Mouse (Mus musculus) cortical plate, adult 2 months (tissue): Measurements from ENCODE around the gene Phc1. TPM values are rescaled to one million over a fixed set of nuclear protein-coding genes. Genes with fewer than 3 reads are reported as not detected.

Experiments used
- H3K27ac ChIP-seq: fragments of 200-500 bp; 2 replicates; pipeline ENCODE4 v1.5.1; 2012; ENCODE audit warnings: low read length, control low read depth, inconsistent platforms; ENCODE audit not compliant: insufficient read depth
- H3K4me1 ChIP-seq: fragments of 200-500 bp; 2 replicates; pipeline ENCODE4 v1.6.1; 2011; ENCODE audit warnings: low read length; ENCODE audit not compliant: control insufficient read depth, insufficient read depth
- H3K4me3 ChIP-seq: fragments of 200-500 bp; 2 replicates; pipeline ENCODE4 v1.5.1; 2011; ENCODE audit warnings: mild to moderate bottlenecking, low read length, control low read depth; ENCODE audit not compliant: insufficient read depth
- CTCF ChIP-seq: fragments of 200-500 bp; IDR thresholded peaks from 2 replicates; pipeline ENCODE4 v1.5.1; 2011; ENCODE audit warnings: mild to moderate bottlenecking, control low read depth, low read length; ENCODE audit not compliant: insufficient read depth; ENCODE audit errors: extremely low read depth
- POLR2A ChIP-seq: fragments of 200-500 bp; IDR thresholded peaks from 2 replicates; pipeline ENCODE4 v1.6.1; 2011; ENCODE audit warnings: mild to moderate bottlenecking, low read length, control low read depth; ENCODE audit not compliant: insufficient read depth; ENCODE audit errors: extremely low read depth
- polyA plus RNA-seq: library from polyadenylated mRNA; depleted of rRNA; stranded (reverse); fragments of >200 nt; gene quantifications from 2 replicates; pipeline ENCODE4 v1.2.3, GENCODE M21; 2012

Phc1 gene
- polyA plus RNA-seq, 1 experiment: 48.8 TPM

- H3K4me1 ChIP-seq: no peaks in the 10 kb centered on the region; the same call in 1 of the 2 replicates
- no peak for TF ChIP-seq POLR2A
- TF ChIP-seq CTCF: no peak
- no peak overlapping the region for H3K4me3 ChIP-seq
- no peak overlapping the region for H3K27ac ChIP-seq
Observed at GRCm38 (mm10) chr6:122298223-122298609, 42.1 kb downstream of the Phc1 start.

GRCm38 (mm10) chr6:122297279-122298222 is 42.8 kb downstream of the Phc1 start:
- no peaks in the 10 kb centered on the region; the same call in 1 of the 2 replicates for H3K4me1 ChIP-seq
- no peak for TF ChIP-seq CTCF
- TF ChIP-seq POLR2A: no peak
- H3K4me3 ChIP-seq: peak overlapping the region; percentile 44
- H3K27ac ChIP-seq: no peak overlapping the region

GRCm38 (mm10) chr6:122296918-122297278 is 43.5 kb downstream of the Phc1 start:
- H3K4me1 ChIP-seq: no peaks in the 10 kb centered on the region; the same call in 1 of the 2 replicates
- peak overlapping the region; percentile 44 for H3K4me3 ChIP-seq
- TF ChIP-seq CTCF (no peak), POLR2A (no peak)
- no peak overlapping the region for H3K27ac ChIP-seq

- Histone ChIP-seq H3K4me1 (no peaks in the 10 kb centered on the region; the same call in 1 of the 2 replicates), H3K4me3 (no peak overlapping the region), H3K27ac (no peak overlapping the region)
- no peak for TF ChIP-seq POLR2A
- TF ChIP-seq CTCF: no peak
Observed at GRCm38 (mm10) chr6:122295242-122295641, 45.1 kb downstream of the Phc1 start.

- Histone ChIP-seq H3K4me3 (no peak overlapping the region), H3K4me1 (no peaks in the 10 kb centered on the region; the same call in 1 of the 2 replicates), H3K27ac (no peak overlapping the region)
- TF ChIP-seq POLR2A: no peak
- TF ChIP-seq CTCF: no peak
Observed at GRCm38 (mm10) chr6:122294290-122294689, 46.1 kb downstream of the Phc1 start.

GRCm38 (mm10) chr6:122293796-122294195 is 46.6 kb downstream of the Phc1 start:
- Histone ChIP-seq H3K4me1 (no peaks in the 10 kb centered on the region; the same call in 1 of the 2 replicates), H3K4me3 (no peak overlapping the region), H3K27ac (no peak overlapping the region)
- no peak for TF ChIP-seq POLR2A
- TF ChIP-seq CTCF: no peak

- TF ChIP-seq CTCF (no peak), POLR2A (no peak)
- Histone ChIP-seq H3K4me3 (no peak overlapping the region), H3K27ac (no peak overlapping the region), H3K4me1 (no peaks in the 10 kb centered on the region; the same call in 1 of the 2 replicates)
Observed at GRCm38 (mm10) chr6:122293121-122293520, 47.2 kb downstream of the Phc1 start.

- no peak for TF ChIP-seq CTCF
- no peak for TF ChIP-seq POLR2A
- Histone ChIP-seq H3K27ac (no peak overlapping the region), H3K4me3 (no peak overlapping the region), H3K4me1 (no peaks in the 10 kb centered on the region)
Observed at GRCm38 (mm10) chr6:122292184-122292583, 48.2 kb downstream of the Phc1 start.

- Histone ChIP-seq H3K4me3 (no peak overlapping the region), H3K27ac (no peak overlapping the region), H3K4me1 (no peaks in the 10 kb centered on the region)
- TF ChIP-seq POLR2A (no peak), CTCF (no peak)
Observed at GRCm38 (mm10) chr6:122291735-122292134, 48.6 kb downstream of the Phc1 start.

- no peaks in the 10 kb centered on the region for H3K4me1 ChIP-seq
- H3K4me3 ChIP-seq: no peak overlapping the region
- H3K27ac ChIP-seq: no peak overlapping the region
- no peak for TF ChIP-seq CTCF
- no peak for TF ChIP-seq POLR2A
Observed at GRCm38 (mm10) chr6:122291264-122291663, 49.1 kb downstream of the Phc1 start.
